Mouse (Mus musculus) heart, adult 2 months (tissue): ENCODE data around the gene Disp3. TPM values are rescaled to one million over a fixed set of nuclear protein-coding genes. Genes with fewer than 3 reads are reported as not detected.

Source experiments
- DNase-seq, 2 experiments: peaks; one replicate each; pipeline ENCODE4 v3.0.0; 2021
- H3K27ac ChIP-seq: fragments of 200-600 bp; 2 replicates; pipeline ENCODE4 v1.8.1; 2022
- H3K27me3 ChIP-seq: fragments of 200-500 bp; 2 replicates; pipeline ENCODE4 v1.6.1; 2012; ENCODE audit warnings: mild to moderate bottlenecking, low read length, inconsistent platforms, mixed read lengths; ENCODE audit not compliant: control insufficient read depth, insufficient read depth
- H3K36me3 ChIP-seq: fragments of 200-500 bp; 2 replicates; pipeline ENCODE4 v1.6.1; 2012; ENCODE audit warnings: low read length, inconsistent platforms; ENCODE audit not compliant: control insufficient read depth, insufficient read depth
- H3K4me1 ChIP-seq: fragments of 200-500 bp; 2 replicates; pipeline ENCODE4 v1.6.1; 2011; ENCODE audit warnings: low read length; ENCODE audit not compliant: control insufficient read depth, insufficient read depth
- H3K4me3 ChIP-seq: fragments of 200-600 bp; 2 replicates; pipeline ENCODE4 v1.8.1; 2022
- H3K79me2 ChIP-seq: fragments of 200-500 bp; replicated peaks from 2 replicates; pipeline ENCODE4 v1.6.1; 2012; ENCODE audit warnings: mild to moderate bottlenecking, inconsistent platforms, low read length, moderate library complexity, mixed read lengths; ENCODE audit not compliant: control insufficient read depth, insufficient read depth
- H3K9ac ChIP-seq: fragments of 200-500 bp; 2 replicates; pipeline ENCODE4 v1.6.1; 2012; ENCODE audit warnings: low read depth, mild to moderate bottlenecking, control low read depth, inconsistent platforms, low read length, mixed read lengths
- CTCF ChIP-seq: fragments of 200-600 bp; IDR thresholded peaks from 2 replicates; pipeline ENCODE4 v1.8.1; 2022; ENCODE audit warnings: antibody characterized with exemption, mild to moderate bottlenecking, moderate library complexity
- EP300 ChIP-seq: fragments of 200-500 bp; IDR thresholded peaks from 2 replicates; pipeline ENCODE4 v1.6.1; 2011; ENCODE audit warnings: low read depth, low read length, control low read depth; ENCODE audit not compliant: insufficient read depth
- POLR2A ChIP-seq: fragments of 200-500 bp; IDR thresholded peaks from 2 replicates; pipeline ENCODE4 v1.6.1; 2011; ENCODE audit warnings: mild to moderate bottlenecking, low read depth, low read length, control low read depth; ENCODE audit not compliant: insufficient read depth
- WGBS: fragments of 180-500 bp; shearing (Covaris S2); methylation state at CpG from one replicate; pipeline ENCODE4 v1.1.7; 2018; 5-methylcytosine and 5-hydroxymethylcytosine counted together
- intact Hi-C: fragments of 180-260 bp; cut with DNase I; formaldehyde crosslinking; loops from one replicate; pipeline ENCODE4 v1.15.1; 2025
- polyA plus RNA-seq: library from polyadenylated mRNA; depleted of rRNA; stranded (reverse); fragments of >200 nt; gene quantifications from 2 replicates; pipeline ENCODE4 v1.2.3, GENCODE M21; 2012
- total RNA-seq, 2 experiments: library from RNA; stranded (reverse); gene quantifications; 2 replicates each; pipeline ENCODE4 v1.2.3; 2021

Gene Disp3
- total and polyA plus RNA-seq, 3 experiments = not detected

GRCm38 (mm10) chr4:148325951-148326350 is 38.2 kb upstream of the Disp3 start:
- no peaks in the 10 kb centered on the region for H3K79me2 ChIP-seq
- no peak overlapping the region for H3K9ac ChIP-seq
- no peaks in the 10 kb centered on the region for H3K4me1 ChIP-seq
- intact Hi-C loops = no loop called here
- TF ChIP-seq EP300 (no peak), POLR2A (no peak), CTCF (no peak)
- DNase-seq = no peak
- no peak overlapping the region for H3K4me3 ChIP-seq
- no peak overlapping the region for H3K27ac ChIP-seq
- no peaks in the 10 kb centered on the region for H3K36me3 ChIP-seq
- WGBS = 80% methylated on average over 3 of the region's 3 CpGs
- 0 out of 2 replicates have a peak, but pooled peaks cover 3% of the 10 kb centered on the region for H3K27me3 ChIP-seq

GRCm38 (mm10) chr4:148325057-148325456 is 37.3 kb upstream of the Disp3 start:
- H3K27me3 ChIP-seq = 0 out of 2 replicates have a peak, but pooled peaks cover 3% of the 10 kb centered on the region
- no peaks in the 10 kb centered on the region for H3K79me2 ChIP-seq
- 16% methylated on average over 2 of the region's 2 CpGs for WGBS
- H3K9ac ChIP-seq = no peak overlapping the region
- TF ChIP-seq POLR2A (no peak), EP300 (no peak), CTCF (no peak)
- H3K4me1 ChIP-seq = no peaks in the 10 kb centered on the region
- H3K4me3 ChIP-seq = no peak overlapping the region
- no peak overlapping the region for H3K27ac ChIP-seq
- no peak for DNase-seq
- intact Hi-C loops = no loop called here
- no peaks in the 10 kb centered on the region for H3K36me3 ChIP-seq

- TF ChIP-seq EP300 (no peak), POLR2A (no peak), CTCF (no peak)
- intact Hi-C loops = no loop called here
- WGBS = 30% methylated on average over 10 of the region's 10 CpGs
- Histone ChIP-seq H3K4me3 (no peak overlapping the region), H3K27ac (no peak overlapping the region), H3K79me2 (no peaks in the 10 kb centered on the region), H3K9ac (no peak overlapping the region), H3K36me3 (no peaks in the 10 kb centered on the region), H3K27me3 (0 out of 2 replicates have a peak, but pooled peaks cover 3% of the 10 kb centered on the region), H3K4me1 (no peaks in the 10 kb centered on the region)
- DNase-seq = no peak
Observed at GRCm38 (mm10) chr4:148322152-148322551, 34.4 kb upstream of the Disp3 start.

GRCm38 (mm10) chr4:148319366-148319765 is 31.6 kb upstream of the Disp3 start:
- intact Hi-C loops = no loop called here
- Histone ChIP-seq H3K27me3 (0 out of 2 replicates have a peak, but pooled peaks cover 3% of the 10 kb centered on the region), H3K4me3 (no peak overlapping the region), H3K27ac (no peak overlapping the region), H3K9ac (no peak overlapping the region), H3K36me3 (no peaks in the 10 kb centered on the region), H3K4me1 (no peaks in the 10 kb centered on the region), H3K79me2 (no peaks in the 10 kb centered on the region)
- WGBS = 82% methylated on average over 12 of the region's 12 CpGs
- TF ChIP-seq EP300 (no peak), POLR2A (no peak), CTCF (no peak)
- no peak for DNase-seq

- H3K4me3 ChIP-seq = no peak overlapping the region
- 75% methylated on average over 16 of the region's 16 CpGs for WGBS
- H3K9ac ChIP-seq = no peak overlapping the region
- intact Hi-C loops = no loop called here
- H3K27me3 ChIP-seq = no peaks in the 10 kb centered on the region
- no peak overlapping the region for H3K27ac ChIP-seq
- no peaks in the 10 kb centered on the region for H3K4me1 ChIP-seq
- TF ChIP-seq EP300 (no peak), CTCF (no peak), POLR2A (no peak)
- DNase-seq = no peak
- no peaks in the 10 kb centered on the region for H3K36me3 ChIP-seq
- no peaks in the 10 kb centered on the region for H3K79me2 ChIP-seq
Observed at GRCm38 (mm10) chr4:148315377-148316175, 27.8 kb upstream of the Disp3 start.

GRCm38 (mm10) chr4:148314396-148314795 is 26.6 kb upstream of the Disp3 start:
- Histone ChIP-seq H3K27me3 (no peaks in the 10 kb centered on the region), H3K4me1 (no peaks in the 10 kb centered on the region), H3K4me3 (no peak overlapping the region), H3K9ac (no peak overlapping the region), H3K36me3 (no peaks in the 10 kb centered on the region), H3K79me2 (no peaks in the 10 kb centered on the region), H3K27ac (no peak overlapping the region)
- intact Hi-C loops = no loop called here
- DNase-seq = no peak
- TF ChIP-seq EP300 (no peak), POLR2A (no peak), CTCF (no peak)
- 78% methylated on average over 10 of the region's 10 CpGs for WGBS
